9 mouse cellular contexts compared by ENCODE assay signal in genomic region chr11:11742626-11743025, GRCm38 (mm10). TPM values are rescaled to one million over a fixed set of nuclear protein-coding genes. Genes with fewer than 3 reads are reported as not detected.
A peak's percentile ranks its signal among the peaks of the same experiment; 100 is the strongest.
DNase-seq lines count a peak whose midpoint lies in the region; ATAC-seq and TF ChIP-seq lines count a peak whose summit lies in the region.
"Had no signal": no experiment of that assay in that cellular context is flagged by ENCODE, and none has a peak within 500 bp of the region (broad histone marks: within the 10 kb centered on the region; RNA-seq: fewer than 3 reads in every experiment).

No protein-coding gene starts in this region.

- peak; percentile 68 for TF ChIP-seq CTCF in kidney, postnatal 0 days (IDR thresholded peaks at IDR 0.05; ENCODE audit: low read depth)
- peak; percentile 45; the same call in 1 of the 2 replicates for TF ChIP-seq CTCF in G1E (IDR thresholded peaks at IDR 0.05; ENCODE audit: low read depth, low read length)
- no peak; the same call in 1 of the 2 replicates for TF ChIP-seq CTCF in liver, adult 2 months (IDR thresholded peaks at IDR 0.05; ENCODE audit: low read depth, low read length)

- no peaks in the 10 kb centered on the region for H3K27me3 ChIP-seq in kidney, postnatal 0 days (ENCODE audit: insufficient read depth, low read length)
- 0 out of 2 replicates have a peak, but pooled peaks cover 3% of the 10 kb centered on the region for H3K27me3 ChIP-seq in kidney, embryonic 15.5 days
- H3K27me3 ChIP-seq in G1E (ENCODE audit: insufficient read depth, low read length): no peaks in the 10 kb centered on the region
- no peaks in the 10 kb centered on the region for H3K27me3 ChIP-seq in liver, adult 2 months (ENCODE audit: control insufficient read depth, insufficient read depth, low read length)
- H3K27me3 ChIP-seq in forebrain, embryonic 16.5 days (replicated peaks; ENCODE audit: control insufficient read depth, insufficient read depth, low read length): no peaks in the 10 kb centered on the region
- H3K27me3 ChIP-seq: neural tube, embryonic 12.5 days had no signal

- H3K4me3 ChIP-seq in kidney, postnatal 0 days (replicated peaks; ENCODE audit: low read depth, low read length): no peak overlapping the region
- H3K4me3 ChIP-seq in kidney, embryonic 15.5 days (replicated peaks): no peak overlapping the region
- no peak overlapping the region for H3K4me3 ChIP-seq in G1E (ENCODE audit: low read depth, low read length)
- H3K4me3 ChIP-seq in liver, adult 2 months (ENCODE audit: insufficient read depth, low read depth, low read length): no peak overlapping the region
- H3K4me3 ChIP-seq in forebrain, embryonic 16.5 days (replicated peaks; ENCODE audit: low read length): no peak overlapping the region
- H3K4me3 ChIP-seq: neural tube, embryonic 12.5 days had no signal

- peak; percentile 48 for DNase-seq in kidney, postnatal 0 days (ENCODE audit: low spot score)
- DNase-seq in G1E (ENCODE audit: low spot score): peak; percentile 19
- DNase-seq in liver, adult 2 months (ENCODE audit: extremely low read depth, low read depth, low spot score): peak; percentile 6
- DNase-seq in retina, postnatal 1 day: peak; percentile 20
- DNase-seq in frontal cortex, postnatal 36 days (ENCODE audit: low spot score in 2 of 2): no peak

- no peaks in the 10 kb centered on the region for H3K4me1 ChIP-seq in kidney, postnatal 0 days (replicated peaks; ENCODE audit: insufficient read depth, low read length)
- no peaks in the 10 kb centered on the region for H3K4me1 ChIP-seq in kidney, embryonic 15.5 days
- H3K4me1 ChIP-seq in G1E (ENCODE audit: insufficient read depth, low read depth, low read length): peaks cover 42% of the 10 kb centered on the region
- no peaks in the 10 kb centered on the region for H3K4me1 ChIP-seq in liver, adult 2 months (ENCODE audit: control insufficient read depth, insufficient read depth, low read length)
- H3K4me1 ChIP-seq in forebrain, embryonic 16.5 days (replicated peaks; ENCODE audit: control insufficient read depth, insufficient read depth, low read length): no peaks in the 10 kb centered on the region
- H3K4me1 ChIP-seq: neural tube, embryonic 12.5 days had no signal

- no peak for TF ChIP-seq POLR2A in liver, adult 2 months (IDR thresholded peaks at IDR 0.05; ENCODE audit: extremely low read depth, insufficient read depth, low read length)

- no peak overlapping the region for H3K4me2 ChIP-seq in kidney, postnatal 0 days (ENCODE audit: low read length)
- no peak overlapping the region for H3K4me2 ChIP-seq in kidney, embryonic 15.5 days
- no peak overlapping the region for H3K4me2 ChIP-seq in forebrain, embryonic 16.5 days (ENCODE audit: low read length)
- H3K4me2 ChIP-seq: neural tube, embryonic 12.5 days had no signal

- H3K79me2 ChIP-seq in liver, adult 2 months (ENCODE audit: control insufficient read depth, insufficient read depth, low read length): no peaks in the 10 kb centered on the region

- H3K36me3 ChIP-seq in kidney, postnatal 0 days (ENCODE audit: insufficient read depth, low read length): no peaks in the 10 kb centered on the region
- H3K36me3 ChIP-seq in kidney, embryonic 15.5 days: no peaks in the 10 kb centered on the region
- H3K36me3 ChIP-seq in G1E (replicated peaks): peaks cover 81% of the 10 kb centered on the region
- H3K36me3 ChIP-seq in liver, adult 2 months (ENCODE audit: control insufficient read depth, insufficient read depth, low read length): no peaks in the 10 kb centered on the region
- H3K36me3 ChIP-seq in forebrain, embryonic 16.5 days (ENCODE audit: control insufficient read depth, insufficient read depth): no peaks in the 10 kb centered on the region
- H3K36me3 ChIP-seq: neural tube, embryonic 12.5 days had no signal

- WGBS in kidney, postnatal 0 days: 25% methylated on average over 2 of the region's 2 CpGs
- 37% methylated on average over 2 of the region's 2 CpGs for WGBS in kidney, embryonic 15.5 days
- 22% methylated on average over 2 of the region's 2 CpGs for WGBS in liver, adult 2 months
- 36% methylated on average over 2 of the region's 2 CpGs for WGBS in forebrain, embryonic 16.5 days

- H3K9me3 ChIP-seq in kidney, postnatal 0 days (replicated peaks; ENCODE audit: low read length): no peaks in the 10 kb centered on the region
- H3K9me3 ChIP-seq in kidney, embryonic 15.5 days (replicated peaks): no peaks in the 10 kb centered on the region
- no peaks in the 10 kb centered on the region for H3K9me3 ChIP-seq in G1E (replicated peaks)
- no peaks in the 10 kb centered on the region for H3K9me3 ChIP-seq in forebrain, embryonic 16.5 days (ENCODE audit: control insufficient read depth, low read length)
- H3K9me3 ChIP-seq: neural tube, embryonic 12.5 days had no signal

- ATAC-seq in kidney, postnatal 0 days (replicated peaks; ENCODE audit: low FRiP score, low read depth): no peak
- ATAC-seq in kidney, embryonic 15.5 days (replicated peaks; ENCODE audit: low FRiP score): no peak
- peak; percentile 74 for ATAC-seq in G1E (ENCODE audit: extremely low read depth, insufficient number of reproducible peaks, low FRiP score, poor library complexity, severe bottlenecking)
- peak; percentile 81 for ATAC-seq in common myeloid progenitor, adult 5-6 weeks (replicated peaks; ENCODE audit: low read depth, poor library complexity, severe bottlenecking)
- ATAC-seq in forebrain, embryonic 16.5 days: no peak

- no peak overlapping the region for H3K27ac ChIP-seq in kidney, postnatal 0 days
- H3K27ac ChIP-seq in kidney, embryonic 15.5 days: no peak overlapping the region
- H3K27ac ChIP-seq in liver, adult 2 months (replicated peaks; ENCODE audit: insufficient read depth, low read depth, low read length): no peak overlapping the region
- no peak overlapping the region for H3K27ac ChIP-seq in forebrain, embryonic 16.5 days (ENCODE audit: low read length)
- H3K27ac ChIP-seq: neural tube, embryonic 12.5 days had no signal

- H3K9ac ChIP-seq in kidney, postnatal 0 days (ENCODE audit: low read depth, low read length): no peak overlapping the region
- H3K9ac ChIP-seq in kidney, embryonic 15.5 days: no peak overlapping the region
- no peak overlapping the region for H3K9ac ChIP-seq in liver, adult 2 months (ENCODE audit: low read depth, low read length)
- H3K9ac ChIP-seq in forebrain, embryonic 16.5 days (replicated peaks; ENCODE audit: low read depth, low read length): no peak overlapping the region
- H3K9ac ChIP-seq: neural tube, embryonic 12.5 days had no signal

RNA-seq across cellular contexts. Expression of gene Ikzf1, which starts 57.8 kb away (rescaled TPM):
- 0.32 and 0.63 TPM in 2 replicates for polyA plus RNA-seq in kidney, postnatal 0 days (2015; fragmentation: Nextera tagmentation; extraction: Ambion mirVana)
- 0.85 and 1.3 TPM in 2 replicates for polyA plus RNA-seq in kidney, embryonic 15.5 days (2015; fragmentation: Nextera tagmentation; extraction: Ambion mirVana)
- total RNA-seq in G1E (2014; fragmentation: Nextera tagmentation): 143 and 149 TPM in 2 replicates
- total RNA-seq in G1E (2017): 60.5 and 70.1 TPM in 2 replicates
- polyA plus RNA-seq in G1E (2012): 214 and 245 TPM in 2 replicates
- total RNA-seq in common myeloid progenitor, adult 5-6 weeks (2017): 197 and 213 TPM in 2 replicates
- 1.2 and 1.9 TPM in 2 replicates for total RNA-seq in liver, adult 2 months (2014; rRNA removed)
- 3.3 and 3.5 TPM in 2 replicates for polyA plus RNA-seq in liver, adult 2 months (2012; rRNA removed)
- 1.9 and 2.6 TPM in 2 replicates for polyA plus RNA-seq in forebrain, embryonic 16.5 days (2015; fragmentation: Nextera tagmentation; extraction: Ambion mirVana)

Comparison
In these comparisons a context has a peak if more than half of its experiments do, and no peak if none do; other contexts are left out.
1. ATAC-seq: peak in G1E (single experiment) and common myeloid progenitor, adult 5-6 weeks (single experiment); none in kidney, postnatal 0 days (single experiment), kidney, embryonic 15.5 days (single experiment) and forebrain, embryonic 16.5 days (single experiment).
2. DNase-seq: peak in kidney, postnatal 0 days (single experiment), G1E (single experiment), liver, adult 2 months (single experiment) and retina, postnatal 1 day (single experiment); none in frontal cortex, postnatal 36 days (0 of 2).
3. RNA of gene Ikzf1, which starts 57.8 kb away (polyA plus RNA-seq): 214 to 245 TPM in G1E; 3.3 to 3.5 TPM in liver, adult 2 months, 1.9 to 2.6 TPM in forebrain, embryonic 16.5 days, 0.85 to 1.3 TPM in kidney, embryonic 15.5 days and 0.32 to 0.63 TPM in kidney, postnatal 0 days; every median in the first group is over 10 times any median in the second.